Mouse (Mus musculus) forebrain, embryonic 16.5 days (tissue): ENCODE data around the gene Uqcc1. TPM values are rescaled to one million over a fixed set of nuclear protein-coding genes. Genes with fewer than 3 reads are reported as not detected.
"Not testable (repeated sequence)": the region's sequence is repeated elsewhere in the genome, so short reads cannot be mapped to it uniquely, and the experiment has no call there.

ENCODE experiments used
- ATAC-seq: fragments of 200-750 bp; cut with Nextera tagmentation; 2 replicates; pipeline ENCODE4 v1.8.0; 2017; ENCODE audit warnings: mild to moderate bottlenecking, moderate library complexity
- H3K27ac ChIP-seq: fragments of 300-500 bp; sonication (generic); 2 replicates; pipeline ENCODE4 v1.5.1; 2014; ENCODE audit warnings: low read length, control low read depth
- H3K27me3 ChIP-seq: fragments of 300-500 bp; sonication (generic); replicated peaks from 2 replicates; pipeline ENCODE4 v1.6.1; 2014; ENCODE audit warnings: low read length; ENCODE audit not compliant: control insufficient read depth, insufficient read depth
- H3K36me3 ChIP-seq: fragments of 300-500 bp; sonication (generic); 2 replicates; pipeline ENCODE4 v1.6.1; 2014; ENCODE audit not compliant: control insufficient read depth, insufficient read depth
- H3K4me1 ChIP-seq: fragments of 300-500 bp; sonication (generic); replicated peaks from 2 replicates; pipeline ENCODE4 v1.6.1; 2014; ENCODE audit warnings: low read length; ENCODE audit not compliant: control insufficient read depth, insufficient read depth
- H3K4me2 ChIP-seq: fragments of 300-500 bp; sonication (generic); 2 replicates; pipeline ENCODE4 v1.6.1; 2014; ENCODE audit warnings: mild to moderate bottlenecking, low read length, control low read depth
- H3K4me3 ChIP-seq: fragments of 300-500 bp; sonication (generic); replicated peaks from 2 replicates; pipeline ENCODE4 v1.5.1; 2014; ENCODE audit warnings: mild to moderate bottlenecking, low read length, control low read depth
- H3K9ac ChIP-seq: fragments of 300-500 bp; sonication (generic); replicated peaks from 2 replicates; pipeline ENCODE4 v1.6.1; 2014; ENCODE audit warnings: low read depth, low read length, control low read depth
- H3K9me3 ChIP-seq: fragments of 300-500 bp; sonication (generic); 2 replicates; pipeline ENCODE4 v1.6.1; 2016; ENCODE audit warnings: low read length; ENCODE audit not compliant: control insufficient read depth
- WGBS: fragments of 180-500 bp; shearing (Covaris S2); extraction: QIAGEN DNeasy Blood & Tissue Kit; methylation state at CpG from one replicate; pipeline ENCODE4 v1.1.7; 2014; 5-methylcytosine and 5-hydroxymethylcytosine counted together
- polyA plus RNA-seq: library from polyadenylated mRNA; unstranded; fragments of >200 nt; fragmentation: Nextera tagmentation; extraction: Ambion mirVana; gene quantifications from 2 replicates; pipeline ENCODE4 v1.2.1, GENCODE M21; 2015

Gene Uqcc1
- polyA plus RNA-seq, 1 experiment from 2014 or later = 66.5 TPM

DNA sequence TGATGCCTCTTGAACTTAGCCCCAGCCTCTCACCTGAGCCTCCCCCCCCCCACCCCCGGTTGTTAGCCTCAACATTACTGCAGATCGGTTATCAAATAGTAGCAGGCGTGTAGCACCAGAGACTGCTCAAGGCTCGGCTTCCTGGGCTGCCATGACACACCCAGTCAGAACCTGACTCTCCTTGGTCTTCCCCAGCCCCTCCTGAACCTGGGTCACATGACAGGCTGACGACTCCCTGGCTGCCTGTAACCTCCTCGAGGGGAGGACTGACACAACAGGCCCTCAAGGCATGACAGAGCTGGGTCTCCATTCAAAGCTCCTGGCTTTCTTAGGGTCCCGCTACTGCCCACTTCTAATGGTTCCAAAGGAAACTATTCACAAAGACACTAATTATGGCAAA, 80.6 kb downstream of the Uqcc1 start:
- Histone ChIP-seq H3K9me3 (no peaks in the 10 kb centered on the region), H3K4me2 (no peak overlapping the region), H3K27me3 (no peaks in the 10 kb centered on the region), H3K4me3 (no peak overlapping the region), H3K36me3 (peaks cover 3% of the 10 kb centered on the region; the same call in 1 of the 2 replicates), H3K27ac (no peak overlapping the region), H3K9ac (no peak overlapping the region), H3K4me1 (no peaks in the 10 kb centered on the region)
- ATAC-seq = no peak
- WGBS = 68% methylated on average over 7 of the region's 7 CpGs

DNA sequence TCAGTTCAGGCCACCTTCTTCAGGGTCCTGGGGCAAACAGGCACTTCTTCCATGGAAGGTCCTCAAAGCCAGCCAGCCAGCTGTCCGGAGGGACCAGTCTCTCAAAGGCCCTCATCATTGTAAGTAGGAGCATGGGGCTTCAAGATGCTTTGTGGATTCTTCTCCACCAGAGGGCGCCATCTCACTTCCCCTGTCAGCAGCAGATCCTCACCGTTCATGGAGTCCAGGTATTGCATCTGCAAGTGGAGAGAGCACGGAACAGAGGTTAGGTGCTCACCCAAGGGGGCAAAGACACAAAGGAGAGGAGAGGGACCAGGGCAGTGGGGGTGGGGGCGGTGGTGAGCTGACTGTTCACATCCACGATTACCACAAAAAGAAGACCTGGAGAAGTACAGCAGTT, 81.8 kb downstream of the Uqcc1 start:
- Histone ChIP-seq H3K4me1 (no peaks in the 10 kb centered on the region), H3K4me2 (no peak overlapping the region), H3K36me3 (peaks cover 3% of the 10 kb centered on the region; the same call in 1 of the 2 replicates), H3K9ac (no peak overlapping the region), H3K27ac (no peak overlapping the region), H3K27me3 (no peaks in the 10 kb centered on the region), H3K4me3 (no peak overlapping the region), H3K9me3 (no peaks in the 10 kb centered on the region)
- ATAC-seq = no peak
- WGBS = 29% methylated on average over 6 of the region's 6 CpGs

DNA sequence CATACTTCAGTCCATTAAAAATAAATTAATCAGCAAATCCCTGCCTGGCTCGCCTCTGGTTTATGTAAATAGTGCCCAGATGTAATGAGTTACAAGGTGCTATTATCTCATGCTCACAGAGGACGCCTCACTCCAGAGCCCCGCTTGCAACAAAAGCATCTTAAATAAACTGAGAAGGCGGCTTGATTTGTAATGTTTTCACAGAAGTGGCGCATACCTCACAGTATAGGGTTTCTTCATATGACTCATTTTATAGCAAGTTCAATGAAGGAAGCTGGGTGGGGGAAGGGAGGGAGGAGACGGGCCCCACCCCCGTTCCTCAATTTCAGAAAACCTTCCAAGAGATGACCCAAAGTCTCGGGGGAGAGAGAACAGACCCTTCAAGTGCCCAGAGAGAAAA, 83.2 kb downstream of the Uqcc1 start:
- H3K4me1 ChIP-seq = no peaks in the 10 kb centered on the region
- no peak overlapping the region for H3K4me3 ChIP-seq
- WGBS = 85% methylated on average over 8 of the region's 8 CpGs
- no peak overlapping the region for H3K27ac ChIP-seq
- H3K27me3 ChIP-seq = no peaks in the 10 kb centered on the region
- no peak overlapping the region for H3K9ac ChIP-seq
- no peaks in the 10 kb centered on the region for H3K9me3 ChIP-seq
- H3K36me3 ChIP-seq = peaks cover 3% of the 10 kb centered on the region; the same call in 1 of the 2 replicates
- ATAC-seq = no peak
- no peak overlapping the region for H3K4me2 ChIP-seq

DNA sequence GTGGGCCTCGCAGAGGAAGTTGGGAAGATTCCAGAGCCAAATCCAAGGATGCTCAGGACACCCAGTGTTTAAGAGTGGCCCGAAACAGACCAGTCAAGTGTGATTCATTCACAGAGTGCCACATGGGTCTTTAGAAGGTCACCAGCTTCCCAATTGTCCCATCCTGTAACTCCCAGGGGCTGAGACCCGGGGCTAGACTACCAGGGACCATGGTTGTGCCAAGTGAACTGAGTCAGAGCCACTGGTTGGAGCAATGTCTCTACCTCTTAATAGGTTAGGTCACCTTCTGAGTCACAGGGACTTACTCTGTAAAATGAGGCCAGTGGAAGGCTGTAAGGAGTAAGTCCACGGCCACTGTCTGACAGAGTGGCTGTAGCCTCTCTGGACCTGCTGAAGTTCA, 91.1 kb downstream of the Uqcc1 start:
- WGBS = 84% methylated on average over 4 of the region's 4 CpGs
- Histone ChIP-seq H3K9me3 (no peaks in the 10 kb centered on the region), H3K27me3 (no peaks in the 10 kb centered on the region), H3K27ac (no peak overlapping the region), H3K4me2 (no peak overlapping the region), H3K36me3 (no peaks in the 10 kb centered on the region), H3K4me1 (no peaks in the 10 kb centered on the region), H3K4me3 (no peak overlapping the region), H3K9ac (no peak overlapping the region)
- no peak for ATAC-seq

DNA sequence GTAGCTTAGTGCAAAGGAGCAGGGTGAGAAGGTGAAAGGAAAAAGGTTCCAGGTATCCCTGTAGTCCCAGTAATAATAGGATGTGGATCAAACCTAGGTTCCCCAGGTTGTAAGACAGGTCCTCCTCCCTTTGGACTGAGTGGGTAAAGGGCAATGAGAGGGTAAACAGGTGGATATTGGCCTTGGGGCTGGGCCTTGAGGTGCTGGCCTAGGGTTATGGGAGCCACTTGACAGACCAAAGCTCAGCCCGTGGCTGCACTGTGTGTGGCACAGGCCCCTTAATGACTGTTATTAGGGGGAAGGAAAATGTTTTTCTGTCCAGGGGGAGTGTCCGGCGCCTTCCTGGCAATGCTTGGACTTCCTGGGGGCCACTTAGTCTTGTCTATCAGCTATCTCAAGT, 92.1 kb downstream of the Uqcc1 start:
- ATAC-seq = no peak
- H3K27me3 ChIP-seq = no peaks in the 10 kb centered on the region
- no peaks in the 10 kb centered on the region for H3K36me3 ChIP-seq
- H3K9me3 ChIP-seq = no peaks in the 10 kb centered on the region
- no peak overlapping the region for H3K27ac ChIP-seq
- no peak overlapping the region for H3K4me3 ChIP-seq
- no peaks in the 10 kb centered on the region for H3K4me1 ChIP-seq
- 70% methylated on average over 3 of the region's 3 CpGs for WGBS
- no peak overlapping the region for H3K9ac ChIP-seq
- no peak overlapping the region for H3K4me2 ChIP-seq

DNA sequence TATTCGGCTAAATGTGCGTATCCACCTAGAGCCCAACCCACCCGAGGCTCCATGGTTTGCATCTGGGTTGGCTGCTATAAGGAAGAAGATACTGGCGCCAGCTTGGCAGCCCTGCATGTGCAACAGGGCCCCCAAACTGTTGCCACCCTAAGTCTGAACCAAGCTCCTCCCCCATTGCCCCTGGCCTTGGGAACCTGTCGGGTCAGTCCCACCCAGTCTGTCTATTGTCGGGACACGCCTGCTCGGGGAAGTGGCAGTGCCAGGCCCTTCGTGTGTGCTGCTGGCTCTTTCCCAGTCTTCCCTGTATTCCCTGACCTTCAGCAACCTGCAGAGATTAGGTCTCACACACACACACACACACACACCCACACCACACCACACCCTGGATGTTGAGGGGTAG, 95.4 kb downstream of the Uqcc1 start, which contains the start of gene Fam83c:
Gene Fam83c (minus strand): TSS at position 123 of the 400 bp plus-strand sequence.
- Histone ChIP-seq H3K9me3 (no peaks in the 10 kb centered on the region), H3K9ac (no peak within 1 kb of the TSS), H3K4me3 (no peak within 1 kb of the TSS), H3K4me2 (no peak within 1 kb of the TSS), H3K4me1 (no peaks in the 10 kb centered on the region), H3K27ac (no peak within 1 kb of the TSS), H3K36me3 (no peaks in the 10 kb centered on the region), H3K27me3 (no peaks in the 10 kb centered on the region)
- ATAC-seq = no peak
- WGBS = 67% methylated on average over 9 of the region's 9 CpGs

DNA sequence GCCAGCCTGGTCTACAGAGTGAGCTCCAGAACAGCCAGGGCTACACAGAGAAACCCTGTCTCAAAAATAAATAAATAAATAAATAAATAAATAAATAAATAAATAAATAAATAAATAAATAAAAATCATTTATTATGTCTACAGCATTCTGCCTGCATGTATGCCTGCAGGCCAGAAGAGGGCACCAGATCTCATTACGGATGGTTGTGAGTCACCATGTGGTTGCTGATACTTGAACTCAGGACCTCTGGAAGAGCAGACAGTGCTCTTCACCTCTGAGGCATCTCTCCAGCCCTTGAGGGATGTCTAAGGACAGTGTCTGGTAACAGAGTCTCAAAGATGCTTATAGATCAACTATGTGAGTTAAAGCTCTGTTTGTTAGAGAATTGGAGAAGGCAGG, 98.0 kb downstream of the Uqcc1 start:
- not testable (repeated sequence) for H3K9me3 ChIP-seq, H3K27me3 ChIP-seq, H3K4me3 ChIP-seq, ATAC-seq, H3K9ac ChIP-seq, H3K36me3 ChIP-seq, H3K27ac ChIP-seq, H3K4me2 ChIP-seq
- 73% methylated on average over 1 of the region's 1 CpGs for WGBS
- H3K4me1 ChIP-seq = peaks cover 11% of the 10 kb centered on the region

DNA sequence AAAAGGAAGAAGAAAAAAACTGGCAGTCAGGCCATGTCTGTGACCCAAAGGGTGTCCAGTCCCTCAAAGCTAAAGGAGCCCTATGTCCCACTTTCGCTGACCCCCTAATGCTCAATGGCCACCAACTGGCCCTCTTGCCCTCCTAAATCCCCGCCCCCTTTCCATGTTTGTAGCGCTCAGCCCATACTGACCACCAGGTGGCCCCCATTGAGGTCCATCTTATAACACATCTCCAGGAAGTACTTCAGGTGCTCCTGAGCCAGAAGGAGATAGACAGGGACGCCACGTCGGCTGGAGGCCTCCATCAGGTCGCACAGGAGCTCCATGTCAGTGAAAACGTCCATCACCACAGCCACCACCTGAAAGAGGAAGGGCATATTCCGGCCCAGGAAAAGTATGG, 98.8 kb downstream of the Uqcc1 start:
- Histone ChIP-seq H3K36me3 (no peaks in the 10 kb centered on the region), H3K4me3 (no peak overlapping the region), H3K4me2 (no peak overlapping the region), H3K27me3 (no peaks in the 10 kb centered on the region), H3K9me3 (no peaks in the 10 kb centered on the region), H3K9ac (no peak overlapping the region), H3K4me1 (peaks cover 13% of the 10 kb centered on the region), H3K27ac (no peak overlapping the region)
- ATAC-seq = no peak
- 58% methylated on average over 9 of the region's 9 CpGs for WGBS

DNA sequence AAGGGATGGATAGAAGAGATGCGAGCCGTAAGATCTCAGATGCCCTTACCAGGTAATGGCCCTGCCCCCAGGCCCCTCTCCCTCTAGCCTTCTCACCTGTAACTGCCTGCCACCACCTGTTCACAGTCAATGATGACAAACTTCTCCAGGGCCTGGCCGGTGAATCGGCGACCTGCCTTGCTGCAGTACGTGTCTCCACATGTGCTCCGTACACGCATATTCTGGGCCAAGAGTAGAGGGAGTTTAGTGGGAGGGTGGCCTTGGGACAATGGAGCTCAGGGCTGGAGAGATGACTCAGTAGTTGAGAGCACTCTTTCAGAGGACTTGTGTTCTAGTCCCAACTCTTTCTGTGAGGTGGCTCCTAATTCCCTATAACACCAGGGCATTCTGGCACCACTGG, 99.3 kb downstream of the Uqcc1 start:
- Histone ChIP-seq H3K27me3 (no peaks in the 10 kb centered on the region), H3K9me3 (no peaks in the 10 kb centered on the region), H3K4me1 (peaks cover 15% of the 10 kb centered on the region), H3K36me3 (no peaks in the 10 kb centered on the region), H3K27ac (no peak overlapping the region), H3K9ac (no peak overlapping the region), H3K4me3 (no peak overlapping the region), H3K4me2 (no peak overlapping the region)
- ATAC-seq = no peak
- 93% methylated on average over 8 of the region's 8 CpGs for WGBS
